ENCODE assay signal across 10 mouse cellular contexts in genomic region chr3:79218566-79219051, GRCm38 (mm10).
DNase-seq lines count a peak whose midpoint lies in the region; ATAC-seq and TF ChIP-seq lines count a peak whose summit lies in the region.
"Had no signal": no experiment of that assay in that cellular context is flagged by ENCODE, and none has a peak within 500 bp of the region (broad histone marks: within the 10 kb centered on the region; RNA-seq: fewer than 3 reads in every experiment).

No protein-coding gene starts in this region.

- peaks cover 40% of the 10 kb centered on the region for H3K4me1 ChIP-seq in kidney, adult 2 months (ENCODE audit: control insufficient read depth, insufficient read depth, low read length)
- H3K4me1 ChIP-seq in kidney, embryonic 15.5 days, result peaks cover 36% of the 10 kb centered on the region

- intact Hi-C loops in gastrocnemius, postnatal 14 days (cut with DNase I; ENCODE audit: low total_unique reads), result no loop called here

- TF ChIP-seq CTCF in kidney, adult 2 months (conservative IDR thresholded peaks at IDR 0.05; ENCODE audit: insufficient read depth, insufficient read length, low read depth, low read length), result no peak

- H3K27ac ChIP-seq in kidney, adult 2 months (ENCODE audit: insufficient read depth, low read depth, low read length), result peak overlapping the region; percentile 73
- H3K27ac ChIP-seq in kidney, embryonic 15.5 days, result peak overlapping the region; percentile 9; the same call in 1 of the 2 replicates

- no peaks in the 10 kb centered on the region for H3K36me3 ChIP-seq in kidney, adult 2 months (ENCODE audit: control insufficient read depth, insufficient read depth, low read length)
- H3K36me3 ChIP-seq in kidney, embryonic 15.5 days, result no peaks in the 10 kb centered on the region

- H3K4me2 ChIP-seq in kidney, embryonic 15.5 days, result no peak overlapping the region

- no peak for ATAC-seq in kidney, embryonic 15.5 days (replicated peaks; ENCODE audit: low FRiP score)

- DNase-seq in adrenal gland, postnatal 10 days, result peak; percentile 38
- no peak for DNase-seq in adrenal gland, postnatal 25 days
- peak; percentile 64 for DNase-seq in kidney, adult 2 months
- DNase-seq in kidney, postnatal 14 days, result no peak
- peak; percentile 96 for DNase-seq in R1 (ENCODE audit: low read depth, low spot score)
- DNase-seq in retina, embryonic 14.5 days (ENCODE audit: low spot score), result no peak
- no peak for DNase-seq in gastrocnemius, postnatal 14 days
- DNase-seq: cerebellum, adult 18-20 months; right cerebral cortex, postnatal 14 days had no signal

- H3K27me3 ChIP-seq in kidney, adult 2 months (replicated peaks; ENCODE audit: control insufficient read depth, insufficient read depth, low read length), result no peaks in the 10 kb centered on the region
- no peaks in the 10 kb centered on the region for H3K27me3 ChIP-seq in kidney, embryonic 15.5 days

- H3K9ac ChIP-seq in kidney, embryonic 15.5 days, result no peak overlapping the region

- TF ChIP-seq POLR2A in kidney, adult 2 months (IDR thresholded peaks at IDR 0.05; ENCODE audit: low read depth, low read length), result no peak

- H3K4me3 ChIP-seq in kidney, adult 2 months (ENCODE audit: insufficient read depth, low read depth, low read length), result no peak overlapping the region
- no peak overlapping the region for H3K4me3 ChIP-seq in kidney, embryonic 15.5 days (replicated peaks)

- H3K9me3 ChIP-seq in kidney, embryonic 15.5 days (replicated peaks), result no peaks in the 10 kb centered on the region

- 46% methylated on average over 4 of the region's 4 CpGs for WGBS in kidney, adult 2 months
- WGBS in kidney, embryonic 15.5 days, result 51% methylated on average over 4 of the region's 4 CpGs

Comparison
In these comparisons a context has a peak if more than half of its experiments do, and no peak if none do; other contexts are left out.
1. DNase-seq: peak in adrenal gland, postnatal 10 days (single experiment), kidney, adult 2 months (single experiment) and R1 (single experiment); none in adrenal gland, postnatal 25 days (single experiment), kidney, postnatal 14 days (single experiment), retina, embryonic 14.5 days (single experiment) and gastrocnemius, postnatal 14 days (single experiment).